Mouse (Mus musculus): ENCODE data around the gene Itgal.

DNA sequence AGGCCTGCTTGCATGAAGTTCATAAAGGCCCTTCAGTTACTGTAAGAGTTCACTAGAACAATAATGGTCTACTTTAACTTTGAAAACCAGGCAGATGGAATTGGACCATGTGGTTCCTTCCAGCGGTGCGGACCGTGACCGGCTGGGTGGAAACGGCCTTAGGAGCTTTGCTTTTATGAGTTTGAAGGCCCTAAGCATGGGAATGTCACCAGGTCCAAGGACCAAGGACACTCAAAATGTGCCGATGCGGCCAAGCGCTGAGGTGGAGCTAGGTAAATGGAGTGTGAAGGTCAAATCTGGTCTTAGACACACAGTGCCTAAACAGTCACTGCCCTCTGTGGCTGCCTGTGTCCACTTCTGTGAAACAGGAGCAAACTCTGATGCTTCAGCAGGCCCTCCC lies 45.3 kb downstream of the Itgal start:
- TF ChIP-seq CTCF (IDR thresholded peaks at IDR 0.05; ENCODE audit: borderline replicate concordance, insufficient read depth, low read depth, low read length) (no peak), POLR2A (IDR thresholded peaks at IDR 0.05; ENCODE audit: borderline replicate concordance, insufficient read depth, low read length) (no peak)
